Mouse (Mus musculus) thymus, postnatal 10 days (tissue): ENCODE measurements around the gene Slc2a13.

ENCODE experiments used
- DNase-seq, 2 experiments: peaks; one replicate each; pipeline ENCODE4 v3.0.0; 2021; ENCODE audit warnings: low spot score in 2 of 2

The Slc2a13 gene

GRCm38 (mm10) chr15:91573111-91573538 lies at the start of gene Slc2a13:
Gene Slc2a13 (minus strand): TSS chr15:91573261.
- DNase-seq, result peak; percentile 52 to 60

DNA sequence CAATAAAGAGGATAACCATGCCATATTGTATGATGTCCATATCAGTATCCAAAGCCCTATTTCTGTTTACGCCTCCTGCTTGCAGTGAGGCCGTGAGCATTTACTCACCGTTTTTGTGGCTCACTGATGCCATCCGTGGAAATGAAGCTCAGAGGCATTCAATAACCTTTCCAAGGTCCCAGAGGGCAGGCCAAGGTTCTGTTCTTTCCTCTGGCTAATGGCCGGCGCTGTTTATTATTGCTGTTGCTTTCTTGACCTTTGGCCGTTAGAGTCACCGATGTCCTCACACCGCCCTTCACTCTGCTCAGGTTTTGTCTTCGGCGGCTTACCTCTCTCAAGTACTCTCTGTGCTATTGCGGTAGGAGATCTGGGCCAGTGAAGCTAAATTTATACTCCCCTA lies 43.0 kb upstream of the Slc2a13 start:
- DNase-seq, result no peak

GRCm38 (mm10) chr15:91615532-91615931 lies 42.5 kb upstream of the Slc2a13 start:
- no peak for DNase-seq

DNA sequence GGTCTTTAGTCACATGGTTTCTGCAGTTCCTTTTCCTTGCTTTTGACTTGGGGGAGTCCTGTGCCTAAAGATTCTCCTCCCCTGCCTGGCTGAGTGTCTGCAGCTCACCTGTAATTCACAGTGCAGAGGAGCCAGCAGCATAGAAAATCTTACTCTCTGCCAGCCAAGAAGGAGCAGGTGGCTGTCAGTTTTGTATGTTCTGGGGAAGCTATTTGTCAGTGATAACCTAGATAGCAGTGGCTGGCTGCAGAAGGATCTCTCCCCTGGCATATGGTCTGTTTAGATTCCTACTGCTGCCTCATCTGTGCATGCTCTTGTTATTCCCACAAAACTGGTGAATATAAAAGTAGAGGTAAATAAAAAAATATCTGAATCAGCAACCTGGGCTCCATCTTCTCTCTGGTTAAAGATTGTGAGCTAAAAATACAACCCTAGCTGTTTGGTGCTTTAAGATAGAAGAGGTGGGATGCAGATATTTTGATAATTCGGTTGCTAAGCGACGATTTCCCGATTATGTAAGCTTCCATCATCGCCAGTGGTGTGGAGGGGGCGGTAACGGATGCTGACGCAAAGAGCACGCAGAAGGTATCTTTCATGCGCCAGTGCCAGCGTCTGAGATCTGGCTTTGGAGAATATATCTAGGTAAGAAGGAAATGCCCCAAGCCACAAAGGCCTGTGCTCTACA lies 41.1 kb upstream of the Slc2a13 start:
- DNase-seq, result no peak

GRCm38 (mm10) chr15:91609713-91610112 lies 36.7 kb upstream of the Slc2a13 start:
- DNase-seq, result peak; percentile 37 to 71

GRCm38 (mm10) chr15:91608811-91609210 lies 35.8 kb upstream of the Slc2a13 start:
- no peak for DNase-seq

DNA sequence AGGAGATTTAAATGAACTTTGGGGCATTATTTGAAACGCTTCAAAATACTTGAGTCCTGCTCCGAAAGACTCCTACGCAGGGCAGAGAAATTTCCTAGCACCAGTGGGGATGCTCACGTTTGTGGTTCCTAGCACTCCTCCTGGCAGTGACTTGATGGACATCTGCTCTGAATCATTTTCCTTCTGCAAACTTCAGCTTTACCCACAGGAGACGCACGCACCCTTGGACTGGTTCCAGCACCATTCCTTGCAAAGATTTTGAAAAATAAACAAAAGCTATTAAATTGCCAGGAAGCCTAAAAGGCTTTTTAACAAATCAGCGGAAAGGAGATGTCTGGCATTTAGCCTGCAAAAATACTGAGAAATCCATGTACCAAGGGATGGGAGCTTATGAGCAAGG lies 28.1 kb upstream of the Slc2a13 start:
- DNase-seq, result no peak

DNA sequence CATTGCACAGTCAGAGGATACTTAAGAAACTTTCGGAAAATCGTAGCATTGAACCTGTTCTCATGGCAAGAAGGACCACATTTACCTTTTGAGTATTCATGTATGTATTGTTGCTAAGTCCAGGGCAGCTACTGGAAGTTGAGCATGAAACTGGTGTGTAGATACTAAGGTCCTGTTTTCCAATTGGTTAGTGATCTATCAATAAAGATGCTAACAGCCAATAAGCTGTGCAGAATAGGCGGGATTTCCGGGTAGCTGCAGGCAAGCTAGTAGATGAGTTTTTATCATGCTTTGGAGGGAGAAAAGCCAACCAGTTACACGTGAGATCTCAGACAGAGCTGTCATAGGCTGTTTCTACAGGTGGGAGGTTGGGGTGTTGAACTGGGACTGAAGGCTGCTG lies 24.2 kb upstream of the Slc2a13 start:
- DNase-seq, result no peak

- peak; percentile 19 to 72 for DNase-seq
Measured at GRCm38 (mm10) chr15:91574492-91574891, 1.4 kb upstream of the Slc2a13 start.

- DNase-seq, result peak in 1 of 2 experiments; percentile 28
Measured at GRCm38 (mm10) chr15:91572421-91573069, 516 bp downstream of the Slc2a13 start.

DNA sequence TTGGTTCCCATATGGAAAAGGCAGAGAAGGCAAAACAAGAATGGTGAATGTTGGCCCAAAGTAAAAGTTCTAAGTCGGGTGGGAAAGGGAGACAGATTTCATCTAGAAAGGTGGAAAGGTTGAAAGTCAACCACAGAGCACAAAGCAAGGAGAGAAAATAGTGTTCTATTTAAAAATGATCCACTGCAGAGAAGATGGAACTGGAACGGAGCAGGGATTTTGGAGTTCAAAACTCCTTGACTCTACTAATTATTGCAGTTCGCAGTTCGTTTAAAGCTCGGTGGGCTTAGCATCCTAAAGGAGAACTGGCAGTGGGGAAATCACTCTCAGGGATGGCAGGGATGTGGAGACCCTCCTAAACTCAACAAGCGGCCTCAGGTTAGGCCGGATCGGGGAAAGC lies 1.1 kb downstream of the Slc2a13 start:
- DNase-seq, result no peak

DNA sequence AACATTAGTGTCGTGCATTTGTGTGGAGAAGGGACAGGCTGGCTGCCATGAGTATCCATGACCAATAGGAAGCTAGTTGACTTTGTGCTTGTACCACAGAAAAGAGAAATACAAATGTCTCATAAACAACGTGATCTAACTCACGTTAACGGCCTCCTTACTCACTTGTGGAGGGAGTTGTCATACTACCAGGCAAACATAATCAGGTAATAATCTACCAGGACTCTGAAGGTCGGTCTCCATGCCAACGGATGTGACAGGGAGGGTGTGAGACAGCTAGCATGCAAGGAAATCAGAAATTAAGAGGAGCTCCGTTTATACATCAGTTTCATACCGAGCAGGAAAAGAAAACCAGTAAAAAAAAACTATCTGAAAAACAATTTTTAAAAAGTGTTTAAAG lies 6.3 kb downstream of the Slc2a13 start:
- no peak for DNase-seq

DNA sequence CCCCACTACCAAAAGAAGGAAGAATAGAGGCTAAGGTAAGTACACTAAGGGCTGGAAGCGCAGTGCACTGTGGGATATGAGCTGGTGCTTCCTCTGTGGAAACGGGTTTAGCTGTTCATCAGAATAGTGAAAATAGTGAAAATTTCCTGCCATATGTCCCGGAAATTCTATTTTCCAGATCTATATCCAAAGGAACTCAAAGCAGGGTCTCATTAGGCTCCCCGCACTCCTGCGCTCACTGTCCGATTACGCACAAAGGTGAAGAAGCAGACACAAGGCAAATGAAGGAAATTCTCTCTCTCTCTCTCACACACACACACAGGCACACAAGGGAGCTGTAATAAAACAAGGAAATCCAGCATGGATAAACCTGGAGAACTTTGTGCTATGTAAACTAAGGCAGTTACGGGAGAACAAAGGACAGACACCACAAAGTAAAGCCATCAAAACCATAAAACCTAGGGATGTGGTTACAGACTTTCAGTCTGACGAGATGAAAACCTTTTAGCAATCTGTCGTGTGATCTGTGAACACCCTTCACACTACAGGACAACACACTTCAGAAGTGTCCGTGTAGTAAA lies 7.9 kb downstream of the Slc2a13 start:
- no peak for DNase-seq

DNA sequence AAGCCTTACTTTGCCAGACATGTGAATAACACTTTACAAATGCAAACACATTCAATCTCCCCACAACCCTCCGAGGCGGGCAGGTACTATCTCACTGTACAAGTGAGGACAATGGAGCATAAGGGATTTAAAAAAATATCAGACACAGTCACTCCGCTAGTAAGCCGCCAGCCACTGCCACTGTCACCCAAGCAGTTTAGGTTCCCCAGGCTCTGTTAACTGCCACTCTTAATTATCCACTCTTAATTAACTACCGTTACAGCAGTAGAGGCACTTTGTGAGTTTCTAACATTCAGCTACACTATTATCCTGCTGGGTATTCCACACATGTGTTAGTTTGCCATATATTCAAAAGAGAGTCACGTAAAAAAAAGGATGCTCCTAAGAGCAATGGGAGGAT lies 11.3 kb downstream of the Slc2a13 start:
- DNase-seq, result no peak

GRCm38 (mm10) chr15:91555336-91555736 lies 17.7 kb downstream of the Slc2a13 start:
- no peak for DNase-seq

GRCm38 (mm10) chr15:91548586-91549268 lies 24.3 kb downstream of the Slc2a13 start:
- DNase-seq, result no peak

DNA sequence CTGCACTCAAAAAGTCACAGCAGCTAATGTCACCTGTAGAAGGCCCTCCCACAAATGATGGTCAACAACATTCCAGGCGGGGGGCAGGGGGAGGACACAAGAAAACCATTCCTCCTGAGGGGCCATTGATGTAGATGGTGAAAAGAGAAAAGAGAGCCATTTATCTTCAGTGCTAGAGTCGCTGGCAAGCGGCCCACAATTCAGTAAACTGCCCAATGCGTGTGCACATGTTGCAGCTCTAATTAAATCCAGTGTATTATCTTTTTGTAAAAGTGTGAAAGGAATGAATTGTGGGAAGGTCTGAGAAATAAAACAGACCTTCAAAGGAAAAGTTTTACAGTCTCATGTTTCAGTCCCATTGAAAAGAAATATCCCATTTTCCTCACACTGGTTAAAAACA lies 28.5 kb downstream of the Slc2a13 start:
- no peak for DNase-seq

DNA sequence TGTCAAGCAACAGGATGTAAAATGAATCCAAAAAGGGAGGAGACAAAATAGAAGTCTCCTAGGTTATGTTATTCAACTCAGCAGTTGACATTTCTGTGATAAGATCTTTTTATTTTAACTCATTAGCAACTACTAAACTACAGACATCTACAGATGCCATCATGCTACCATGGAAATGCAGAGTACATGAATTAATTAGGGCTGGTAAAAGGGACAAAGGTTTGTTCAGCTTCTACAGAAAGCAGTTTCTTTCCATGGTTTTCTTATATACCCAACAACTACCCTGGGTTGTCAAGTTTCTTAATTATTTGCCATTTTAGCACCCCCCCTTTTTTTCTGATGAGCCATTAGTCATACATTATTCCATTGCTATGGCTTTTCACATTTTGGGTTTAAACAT lies 34.6 kb downstream of the Slc2a13 start:
- DNase-seq, result no peak

DNA sequence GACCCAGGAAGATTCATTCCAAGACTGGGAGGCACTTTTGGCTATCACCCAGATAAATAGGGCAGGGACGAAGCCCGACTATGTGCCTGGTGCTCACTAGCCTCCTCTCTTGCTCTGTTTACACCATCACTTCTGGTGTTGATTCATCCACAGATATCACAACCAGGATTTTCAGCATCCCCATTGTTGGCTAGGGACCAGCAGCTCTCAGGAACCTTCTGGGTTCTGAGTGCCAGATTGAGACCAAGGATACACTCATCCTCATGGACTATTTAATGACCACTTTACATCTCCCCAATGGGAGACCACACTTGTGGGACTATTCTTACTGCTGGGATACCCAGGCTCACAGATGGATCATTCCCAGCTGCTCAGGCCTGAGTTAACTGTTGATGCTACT lies 46.2 kb downstream of the Slc2a13 start:
- DNase-seq, result no peak

GRCm38 (mm10) chr15:91526166-91526565 lies 46.9 kb downstream of the Slc2a13 start:
- DNase-seq, result no peak

DNA sequence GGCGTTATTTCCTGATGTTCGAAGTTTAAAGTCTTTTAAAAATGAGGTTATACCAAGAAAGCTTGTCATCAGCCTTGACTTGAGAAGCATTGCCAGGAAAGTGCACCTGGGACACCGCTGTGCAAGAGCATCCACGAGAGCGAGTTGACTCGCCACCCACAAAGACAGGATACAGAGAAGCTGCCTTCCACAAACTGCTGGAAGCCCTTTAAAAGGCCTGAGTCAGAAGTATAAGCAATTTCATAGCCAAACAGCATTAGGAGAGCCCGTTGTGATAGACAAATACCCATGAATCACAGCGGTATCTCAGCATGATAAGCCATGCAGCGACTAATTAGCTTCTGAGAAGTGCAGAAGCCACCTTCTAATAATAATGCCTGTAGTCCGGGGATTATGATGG lies 48.6 kb downstream of the Slc2a13 start:
- DNase-seq, result no peak

DNA sequence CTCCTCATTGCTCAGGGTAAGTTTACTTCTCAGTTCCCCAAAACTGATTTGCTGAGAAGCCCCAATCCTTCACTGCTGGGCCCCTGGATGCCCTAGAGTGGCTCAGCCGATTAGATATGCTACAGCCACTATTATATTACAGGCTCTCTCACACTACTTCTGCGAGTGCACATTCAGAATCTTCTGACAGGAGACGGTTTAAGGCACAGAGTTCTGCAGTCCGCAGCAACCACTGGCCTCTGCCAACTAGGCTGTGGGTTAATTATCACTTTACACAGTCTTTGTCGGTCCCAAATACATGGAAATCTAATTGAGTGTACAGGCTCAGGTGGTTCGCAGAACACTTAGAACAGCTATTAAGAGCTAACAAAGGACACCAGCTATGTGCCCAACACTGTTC lies 69.8 kb downstream of the Slc2a13 start:
- DNase-seq, result no peak

DNA sequence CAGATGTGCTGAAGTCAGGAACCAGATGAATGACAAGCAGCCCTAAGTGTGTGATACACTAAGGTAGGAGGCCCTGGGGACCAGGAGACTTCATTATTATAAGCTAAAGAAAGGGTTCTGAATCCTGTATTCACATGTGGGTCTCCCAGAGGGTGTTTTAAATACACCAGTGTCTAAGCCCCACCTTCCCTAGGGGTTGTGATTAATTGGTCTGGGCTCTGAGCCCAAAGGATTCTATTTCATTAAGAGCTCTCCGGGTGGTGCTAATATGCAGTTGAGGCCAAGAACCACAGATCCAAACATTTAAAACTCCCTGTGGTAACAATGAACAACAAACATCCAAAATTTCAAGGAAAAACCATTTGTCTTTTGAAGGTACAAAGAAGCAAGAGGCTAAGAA lies 70.4 kb downstream of the Slc2a13 start:
- no peak for DNase-seq
